Mouse (Mus musculus) limb, embryonic 14.5 days (tissue): ENCODE data around the gene Ovch2. TPM values are rescaled to one million over a fixed set of nuclear protein-coding genes. Genes with fewer than 3 reads are reported as not detected.
A peak's percentile ranks its signal among the peaks of the same experiment; 100 is the strongest.

Source experiments
- ATAC-seq: fragments of 200-750 bp; cut with Nextera tagmentation; 2 replicates; pipeline ENCODE4 v1.8.0; 2017; ENCODE audit warnings: low read depth, moderate number of reproducible peaks, moderate TSS enrichment; ENCODE audit not compliant: low FRiP score
- DNase-seq: peaks from one replicate; pipeline ENCODE4 v3.0.0-alpha.2; 2015; ENCODE audit warnings: low spot score
- H3K27ac ChIP-seq: fragments of 300-500 bp; sonication (generic); replicated peaks from 2 replicates; pipeline ENCODE4 v1.5.1; 2014; ENCODE audit warnings: low read depth, mild to moderate bottlenecking, low read length, moderate library complexity, mixed read lengths
- H3K27me3 ChIP-seq: fragments of 300-500 bp; sonication (generic); 2 replicates; pipeline ENCODE4 v1.6.1; 2014; ENCODE audit warnings: low read length, mixed read lengths; ENCODE audit not compliant: control insufficient read depth, insufficient read depth
- H3K36me3 ChIP-seq: fragments of 300-500 bp; sonication (generic); 2 replicates; pipeline ENCODE4 v1.6.1; 2014; ENCODE audit warnings: mild to moderate bottlenecking, low read length, moderate library complexity, mixed read lengths; ENCODE audit not compliant: control insufficient read depth, insufficient read depth
- H3K4me1 ChIP-seq: fragments of 300-500 bp; sonication (generic); 2 replicates; pipeline ENCODE4 v1.6.1; 2014; ENCODE audit warnings: antibody characterized with exemption, low read length, mixed read lengths; ENCODE audit not compliant: control insufficient read depth, insufficient read depth
- H3K4me2 ChIP-seq: fragments of 300-500 bp; sonication (generic); replicated peaks from 2 replicates; pipeline ENCODE4 v1.6.1; 2014; ENCODE audit warnings: low read depth, mild to moderate bottlenecking, low read length, moderate library complexity; ENCODE audit not compliant: severe bottlenecking
- H3K4me3 ChIP-seq: fragments of 300-500 bp; sonication (generic); replicated peaks from 2 replicates; pipeline ENCODE4 v1.5.1; 2014; ENCODE audit warnings: low read length
- H3K9ac ChIP-seq: fragments of 300-500 bp; sonication (generic); 2 replicates; pipeline ENCODE4 v1.6.1; 2014; ENCODE audit warnings: mild to moderate bottlenecking, low read depth, low read length, moderate library complexity; ENCODE audit not compliant: severe bottlenecking
- H3K9me3 ChIP-seq: fragments of 300-500 bp; sonication (generic); 2 replicates; pipeline ENCODE4 v1.6.1; 2016; ENCODE audit warnings: low read length; ENCODE audit not compliant: control insufficient read depth
- POLR2A ChIP-seq: fragments of 200-500 bp; IDR thresholded peaks from 2 replicates; pipeline ENCODE4 v1.8.0; 2012; ENCODE audit warnings: inconsistent platforms, mild to moderate bottlenecking, moderate library complexity, borderline replicate concordance; ENCODE audit not compliant: insufficient read depth, insufficient read length; ENCODE audit errors: extremely low read depth
- WGBS: fragments of 180-500 bp; shearing (Covaris S2); extraction: QIAGEN DNeasy Blood & Tissue Kit; methylation state at CpG from one replicate; pipeline ENCODE4 v1.1.7; 2014; 5-methylcytosine and 5-hydroxymethylcytosine counted together
- polyA plus RNA-seq, 2 experiments: library from polyadenylated mRNA; depleted of rRNA in 1 of 2; stranded (reverse) in 1 of 2; unstranded in 1 of 2; fragments of >200 nt; fragmentation: Nextera tagmentation in 1 of 2; extraction: Ambion mirVana in 1 of 2; gene quantifications; 2 replicates each; pipeline versions ENCODE4 v1.2.1 to v1.2.3; 2012 to 2014

The Ovch2 gene
- polyA plus RNA-seq, 2 experiments: not detected

GRCm38 (mm10) chr7:107778216-107778615 is 22.8 kb downstream of the Ovch2 start:
- no peak overlapping the region for H3K9ac ChIP-seq
- H3K36me3 ChIP-seq: no peaks in the 10 kb centered on the region
- WGBS: 94% methylated on average over 1 of the region's 1 CpGs
- no peak overlapping the region for H3K27ac ChIP-seq
- H3K9me3 ChIP-seq: no peaks in the 10 kb centered on the region
- H3K4me2 ChIP-seq: no peak overlapping the region
- no peaks in the 10 kb centered on the region for H3K27me3 ChIP-seq
- ATAC-seq: no peak
- no peak for TF ChIP-seq POLR2A
- H3K4me3 ChIP-seq: no peak overlapping the region
- no peak for DNase-seq
- no peaks in the 10 kb centered on the region for H3K4me1 ChIP-seq

DNA sequence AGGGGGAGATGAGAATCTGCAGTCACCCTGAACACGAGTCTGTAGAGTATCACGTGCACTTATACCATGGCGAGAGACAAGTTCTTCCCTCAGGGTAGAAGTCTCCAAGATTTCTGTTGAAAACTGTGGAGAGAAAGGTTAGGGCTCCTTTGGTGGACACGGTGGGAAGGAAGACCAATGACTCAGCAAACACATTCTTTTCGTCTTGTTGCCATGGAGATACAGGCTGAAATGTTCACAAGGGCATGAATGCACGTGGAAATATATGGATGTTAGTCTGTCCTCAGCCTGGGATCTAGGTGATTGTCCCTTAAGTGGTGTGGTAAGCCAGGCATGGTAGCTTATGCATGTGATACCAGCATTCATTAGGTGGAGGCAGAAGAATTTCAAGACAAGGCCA is 30.2 kb downstream of the Ovch2 start:
- Histone ChIP-seq H3K27ac (no peak overlapping the region), H3K9me3 (no peaks in the 10 kb centered on the region), H3K27me3 (no peaks in the 10 kb centered on the region), H3K4me3 (no peak overlapping the region), H3K9ac (no peak overlapping the region), H3K4me1 (no peaks in the 10 kb centered on the region), H3K4me2 (no peak overlapping the region), H3K36me3 (no peaks in the 10 kb centered on the region)
- no peak for TF ChIP-seq POLR2A
- whole genome bisulfite sequencing: 72% methylated on average over 6 of the region's 6 CpGs
- DNase-seq (no peak), ATAC-seq (no peak)

DNA sequence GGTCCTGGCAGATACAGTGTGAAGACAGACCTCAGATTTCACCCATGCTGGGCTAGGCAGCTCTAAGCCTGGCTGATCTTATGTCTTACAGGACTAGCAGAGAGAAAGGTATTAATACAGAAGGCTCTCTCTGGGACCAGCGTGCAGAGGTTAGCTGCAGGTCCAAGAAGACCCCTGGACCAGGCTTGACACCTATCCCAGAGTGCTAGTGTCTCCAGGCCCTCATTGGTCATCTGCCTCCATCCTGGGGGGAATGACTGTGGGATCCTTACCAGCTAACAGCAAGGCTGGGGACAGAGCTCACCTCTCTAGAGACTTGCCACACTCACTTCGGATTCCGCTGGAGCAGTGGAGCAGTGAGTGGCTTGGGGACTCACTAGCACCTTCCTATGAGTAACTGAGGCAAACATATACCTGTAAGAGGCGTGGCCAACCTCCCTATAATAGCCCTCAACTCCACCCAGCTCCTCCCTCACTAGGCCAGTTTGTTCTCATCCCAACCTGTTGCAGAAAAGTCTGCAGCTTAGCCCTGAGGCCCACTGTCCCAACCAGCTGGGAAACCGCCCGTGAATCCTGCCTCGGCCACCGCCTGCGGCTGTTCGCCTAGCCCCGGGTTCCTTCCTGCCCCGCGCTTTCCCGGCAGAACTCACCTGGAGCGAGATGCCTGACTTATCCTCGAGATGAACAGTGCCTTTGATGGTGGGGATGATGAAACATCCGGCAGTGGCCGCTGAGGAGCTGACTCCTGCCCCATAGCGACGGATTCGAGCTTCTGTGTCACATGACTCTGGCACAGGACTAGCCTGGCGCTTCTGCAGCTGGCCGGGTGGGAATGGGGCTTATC is 43.5 kb downstream of the Ovch2 start, which contains the start of gene Cyb5r2:
Cyb5r2 (minus strand) TSS at position 725 of the 844 bp plus-strand sequence.
- H3K4me1 ChIP-seq: no peaks in the 10 kb centered on the region
- H3K27me3 ChIP-seq: no peaks in the 10 kb centered on the region
- H3K4me3 ChIP-seq: peak within 1 kb of the TSS; percentile 23
- TF ChIP-seq POLR2A: no peak
- H3K9me3 ChIP-seq: no peaks in the 10 kb centered on the region
- H3K4me2 ChIP-seq: peak within 1 kb of the TSS; percentile 47
- no peak within 1 kb of the TSS for H3K27ac ChIP-seq
- ATAC-seq (peak; percentile 50), DNase-seq (no peak)
- 10% methylated on average over 23 of the region's 23 CpGs for WGBS
- no peaks in the 10 kb centered on the region for H3K36me3 ChIP-seq
- peak within 1 kb of the TSS; percentile 38 for H3K9ac ChIP-seq

- Histone ChIP-seq H3K27ac (no peak overlapping the region), H3K9ac (no peak overlapping the region), H3K4me2 (no peak overlapping the region), H3K4me1 (no peaks in the 10 kb centered on the region), H3K9me3 (no peaks in the 10 kb centered on the region), H3K27me3 (no peaks in the 10 kb centered on the region), H3K4me3 (no peak overlapping the region), H3K36me3 (no peaks in the 10 kb centered on the region)
- TF ChIP-seq POLR2A: no peak
- ATAC-seq (no peak), DNase-seq (no peak)
- WGBS: 93% methylated on average over 2 of the region's 2 CpGs
Measured at GRCm38 (mm10) chr7:107756748-107757147, 44.3 kb downstream of the Ovch2 start.

- ATAC-seq: no peak
- Histone ChIP-seq H3K4me1 (no peaks in the 10 kb centered on the region), H3K36me3 (no peaks in the 10 kb centered on the region), H3K4me2 (no peak overlapping the region), H3K9ac (no peak overlapping the region), H3K27me3 (no peaks in the 10 kb centered on the region), H3K27ac (no peak overlapping the region), H3K9me3 (no peaks in the 10 kb centered on the region), H3K4me3 (no peak overlapping the region)
- no peak for DNase-seq
- TF ChIP-seq POLR2A: no peak
- 63% methylated on average over 3 of the region's 3 CpGs for WGBS
Measured at GRCm38 (mm10) chr7:107755905-107756304, 45.1 kb downstream of the Ovch2 start.
